Mouse (Mus musculus): Measurements from ENCODE around the gene Gm3415.
"Not testable (repeated sequence)": the region's sequence is repeated elsewhere in the genome, so short reads cannot be mapped to it uniquely, and the experiment has no call there.

The Gm3415 gene

GRCm38 (mm10) chr5:146599216-146599615, 43.3 kb downstream of the Gm3415 start:
- DNase-seq (ENCODE audit: low read depth), result not testable (repeated sequence)

DNA sequence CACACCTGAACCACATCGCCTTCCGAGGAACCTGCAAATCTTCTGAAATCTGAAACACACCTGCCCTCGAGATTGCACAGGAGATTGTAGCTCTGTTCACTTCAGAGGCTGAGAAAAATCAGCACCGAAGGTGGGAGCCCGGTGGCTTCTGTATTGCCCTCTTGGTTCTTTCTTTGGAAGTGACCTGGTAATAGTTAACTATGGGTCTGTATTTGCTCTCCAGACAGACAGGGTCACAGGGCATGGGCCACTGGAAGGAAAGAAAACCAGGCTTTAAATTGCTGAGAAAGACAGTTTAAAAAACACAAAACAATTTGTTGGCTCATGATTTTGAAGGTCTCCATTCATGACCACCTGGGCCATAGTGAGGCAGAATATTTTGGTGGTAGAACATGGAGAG, 44.0 kb downstream of the Gm3415 start:
- no peak for DNase-seq (ENCODE audit: low read depth)

GRCm38 (mm10) chr5:146606221-146606620, 50.3 kb downstream of the Gm3415 start:
- no peak for DNase-seq (ENCODE audit: low read depth)

GRCm38 (mm10) chr5:146606895-146607294, 51.0 kb downstream of the Gm3415 start:
- no peak for DNase-seq (ENCODE audit: low read depth)

GRCm38 (mm10) chr5:146607816-146608215, 51.9 kb downstream of the Gm3415 start:
- DNase-seq (ENCODE audit: low read depth), result no peak
